1 mouse cellular context compared by ENCODE assay signal in the genomic region with DNA sequence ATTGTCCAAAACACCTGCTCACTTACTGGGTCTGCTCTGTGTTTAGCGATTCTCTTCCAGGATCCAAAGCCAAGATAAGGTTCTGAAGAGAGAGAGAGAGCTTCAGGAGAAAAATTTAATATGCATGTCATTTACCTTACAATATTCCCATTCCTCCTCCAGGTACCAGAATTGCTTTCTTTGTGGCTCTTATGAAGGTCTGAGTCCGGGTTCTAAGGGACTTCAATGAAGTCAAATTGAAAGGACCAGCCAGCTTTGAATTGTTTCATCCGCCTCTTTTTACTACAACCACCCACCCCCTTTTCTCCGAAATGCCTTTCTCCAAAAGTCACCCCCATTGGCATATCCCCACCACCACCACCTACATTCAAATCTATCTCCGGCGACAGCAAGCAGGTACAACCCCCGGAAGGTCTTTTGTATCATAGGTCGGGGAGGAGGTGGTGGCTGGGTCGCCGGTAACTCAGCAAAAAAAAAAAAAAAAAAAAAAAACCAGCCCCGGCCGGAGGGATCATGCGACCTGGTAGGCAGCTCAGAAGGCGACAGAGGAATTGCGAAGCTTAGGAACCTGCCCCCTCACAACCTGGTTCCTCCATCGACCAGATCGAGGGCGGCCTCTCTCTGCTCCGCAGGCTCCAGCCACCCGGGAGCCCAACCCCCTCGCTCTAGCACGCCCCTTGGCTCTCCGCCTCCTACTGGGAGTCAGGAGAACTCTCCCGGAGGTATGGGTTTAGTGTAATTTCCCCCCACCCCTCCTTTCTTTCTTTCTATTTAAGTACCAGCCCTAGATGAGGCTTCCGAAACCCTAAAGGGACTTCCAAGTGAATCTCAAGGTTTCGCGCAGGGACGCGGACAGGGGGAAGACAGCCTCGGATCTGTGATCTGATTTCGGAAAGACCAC.
A peak's percentile ranks its signal among the peaks of the same experiment; 100 is the strongest.
TF ChIP-seq lines count a peak whose summit lies in the region.

No protein-coding gene starts in this region.

TF ChIP-seq in MEL, 35 proteins besides CTCF, POLR2A, EP300 and RAD21 (continued from another document):
- TF ChIP-seq JUND (IDR thresholded peaks at IDR 0.05; ENCODE audit: low read depth, low read length) (no peak), ELF1 (IDR thresholded peaks at IDR 0.05; ENCODE audit: low read depth, low read length) (no peak), MAX (IDR thresholded peaks at IDR 0.05; ENCODE audit: low read length) (no peak), MXI1 (IDR thresholded peaks at IDR 0.05; ENCODE audit: low read depth, low read length) (peak; percentile 65), ZNF384 (IDR thresholded peaks at IDR 0.05; ENCODE audit: low read depth, low read length) (peak; percentile 58), ZKSCAN1 (IDR thresholded peaks at IDR 0.05; ENCODE audit: low read depth, low read length) (no peak), HCFC1 (IDR thresholded peaks at IDR 0.05; ENCODE audit: low read depth, low read length) (no peak), TCF12 (IDR thresholded peaks at IDR 0.05; ENCODE audit: low read depth, low read length) (0 out of 2 replicates have a peak, but pooled peaks have one; percentile 7), GATA1 (IDR thresholded peaks at IDR 0.05; ENCODE audit: low read depth, low read length) (no peak), SMC3 (IDR thresholded peaks at IDR 0.05; ENCODE audit: low read depth, low read length) (peak; percentile 68), UBTF (IDR thresholded peaks at IDR 0.05; ENCODE audit: borderline replicate concordance, insufficient read depth, low read depth, low read length) (no peak), NRF1 (IDR thresholded peaks at IDR 0.05; ENCODE audit: insufficient read depth, low read depth, low read length, poor library complexity, severe bottlenecking) (no peak), NELFE (IDR thresholded peaks at IDR 0.05; ENCODE audit: low read depth, low read length) (no peak), MEF2A (IDR thresholded peaks at IDR 0.05; ENCODE audit: extremely low read depth, insufficient replicate concordance, low read depth, low read length, poor library complexity, severe bottlenecking) (no peak), TAL1 (IDR thresholded peaks at IDR 0.05; ENCODE audit: low read length) (no peak), USF1 (IDR thresholded peaks at IDR 0.05; ENCODE audit: low read depth, low read length) (no peak), USF2 (IDR thresholded peaks at IDR 0.05; ENCODE audit: borderline replicate concordance in 1 of 2, insufficient read depth in 1 of 2, low read depth in 1 of 2, low read length in 2 of 2) (no peak), CHD2 (IDR thresholded peaks at IDR 0.05; ENCODE audit: low read length) (no peak)
